Mouse (Mus musculus): Measurements from ENCODE around the gene Gpr171. TPM values are rescaled to one million over a fixed set of nuclear protein-coding genes. Genes with fewer than 3 reads are reported as not detected.
"Not testable (repeated sequence)": the region's sequence is repeated elsewhere in the genome, so short reads cannot be mapped to it uniquely, and the experiment has no call there.

The Gpr171 gene
- 0.82 and 1.2 TPM in 2 replicates for polyA plus RNA-seq (2015; fragmentation: Nextera tagmentation; extraction: Ambion mirVana)

GRCm38 (mm10) chr3:59101218-59101986 lies at the start of gene Gpr171:
Gene Gpr171 (minus strand): TSS chr3:59101821.
- H3K4me2 ChIP-seq (replicated peaks), result no peak within 1 kb of the TSS
- ATAC-seq, result no peak
- H3K9me3 ChIP-seq, result no peaks in the 10 kb centered on the region
- no peaks in the 10 kb centered on the region for H3K36me3 ChIP-seq
- H3K4me3 ChIP-seq (replicated peaks), result no peak within 1 kb of the TSS
- H3K27me3 ChIP-seq, result no peaks in the 10 kb centered on the region
- no peak within 1 kb of the TSS for H3K9ac ChIP-seq (replicated peaks)
- 88% methylated on average over 6 of the region's 6 CpGs for WGBS
- no peak within 1 kb of the TSS for H3K27ac ChIP-seq
- H3K4me1 ChIP-seq (replicated peaks), result no peaks in the 10 kb centered on the region

GRCm38 (mm10) chr3:59150624-59151023 lies 49.0 kb upstream of the Gpr171 start:
- no peak overlapping the region for H3K4me2 ChIP-seq (replicated peaks)
- 93% methylated on average over 2 of the region's 2 CpGs for WGBS
- no peak overlapping the region for H3K9ac ChIP-seq (replicated peaks)
- ATAC-seq, result no peak
- no peak overlapping the region for H3K4me3 ChIP-seq (replicated peaks)
- H3K36me3 ChIP-seq, result no peaks in the 10 kb centered on the region
- no peak overlapping the region for H3K27ac ChIP-seq
- H3K4me1 ChIP-seq (replicated peaks), result no peaks in the 10 kb centered on the region
- H3K27me3 ChIP-seq, result no peaks in the 10 kb centered on the region
- no peaks in the 10 kb centered on the region for H3K9me3 ChIP-seq

- no peak overlapping the region for H3K9ac ChIP-seq (replicated peaks)
Measured at GRCm38 (mm10) chr3:59149646-59150045, 48.0 kb upstream of the Gpr171 start.

GRCm38 (mm10) chr3:59145194-59145593 lies 43.6 kb upstream of the Gpr171 start:
- H3K27me3 ChIP-seq, result no peaks in the 10 kb centered on the region
- no peaks in the 10 kb centered on the region for H3K9me3 ChIP-seq
- H3K27ac ChIP-seq, result no peak overlapping the region
- H3K36me3 ChIP-seq, result no peaks in the 10 kb centered on the region
- H3K4me3 ChIP-seq (replicated peaks), result no peak overlapping the region
- no peaks in the 10 kb centered on the region for H3K4me1 ChIP-seq (replicated peaks)
- no peak for ATAC-seq
- 86% methylated on average over 5 of the region's 5 CpGs for WGBS
- H3K4me2 ChIP-seq (replicated peaks), result no peak overlapping the region
- no peak overlapping the region for H3K9ac ChIP-seq (replicated peaks)

More at GRCm38 (mm10) chr3:59149646-59150045, 48.0 kb upstream of the Gpr171 start:
- H3K9me3 ChIP-seq, result no peaks in the 10 kb centered on the region
- no peak overlapping the region for H3K27ac ChIP-seq
- no peaks in the 10 kb centered on the region for H3K27me3 ChIP-seq
- no peak for ATAC-seq
- H3K4me1 ChIP-seq (replicated peaks), result no peaks in the 10 kb centered on the region
- no peak overlapping the region for H3K4me2 ChIP-seq (replicated peaks)
- H3K4me3 ChIP-seq (replicated peaks), result no peak overlapping the region
- H3K36me3 ChIP-seq, result no peaks in the 10 kb centered on the region

- H3K4me3 ChIP-seq (replicated peaks), result no peak overlapping the region
- no peaks in the 10 kb centered on the region for H3K36me3 ChIP-seq
- H3K4me1 ChIP-seq (replicated peaks), result no peaks in the 10 kb centered on the region
- no peak overlapping the region for H3K4me2 ChIP-seq (replicated peaks)
- no peaks in the 10 kb centered on the region for H3K9me3 ChIP-seq
- no peak for ATAC-seq
- H3K27ac ChIP-seq, result no peak overlapping the region
- 85% methylated on average over 8 of the region's 8 CpGs for WGBS
- no peaks in the 10 kb centered on the region for H3K27me3 ChIP-seq
- H3K9ac ChIP-seq (replicated peaks), result no peak overlapping the region
Measured at GRCm38 (mm10) chr3:59141507-59142305, 40.1 kb upstream of the Gpr171 start.

- not testable (repeated sequence) for H3K4me2 ChIP-seq (replicated peaks); ATAC-seq; H3K36me3 ChIP-seq; H3K4me1 ChIP-seq (replicated peaks); H3K27me3 ChIP-seq; H3K4me3 ChIP-seq (replicated peaks); H3K9ac ChIP-seq (replicated peaks); H3K27ac ChIP-seq; H3K9me3 ChIP-seq
- 96% methylated on average over 4 of the region's 4 CpGs for WGBS
Measured at GRCm38 (mm10) chr3:59140941-59141340, 39.3 kb upstream of the Gpr171 start.

GRCm38 (mm10) chr3:59140115-59140514 lies 38.5 kb upstream of the Gpr171 start:
- Histone ChIP-seq H3K36me3 (no peaks in the 10 kb centered on the region), H3K27ac (no peak overlapping the region), H3K4me1 (replicated peaks) (no peaks in the 10 kb centered on the region), H3K4me3 (replicated peaks) (no peak overlapping the region), H3K4me2 (replicated peaks) (no peak overlapping the region), H3K9ac (replicated peaks) (no peak overlapping the region), H3K9me3 (no peaks in the 10 kb centered on the region), H3K27me3 (no peaks in the 10 kb centered on the region)
- no peak for ATAC-seq
- 90% methylated on average over 2 of the region's 2 CpGs for WGBS

GRCm38 (mm10) chr3:59139651-59140051 lies 38.0 kb upstream of the Gpr171 start:
- Histone ChIP-seq H3K27ac (no peak overlapping the region), H3K9ac (replicated peaks) (no peak overlapping the region), H3K36me3 (no peaks in the 10 kb centered on the region), H3K9me3 (no peaks in the 10 kb centered on the region), H3K4me3 (replicated peaks) (no peak overlapping the region), H3K4me2 (replicated peaks) (no peak overlapping the region), H3K4me1 (replicated peaks) (no peaks in the 10 kb centered on the region), H3K27me3 (no peaks in the 10 kb centered on the region)
- no peak for ATAC-seq

GRCm38 (mm10) chr3:59138946-59139468 lies 37.4 kb upstream of the Gpr171 start:
- ATAC-seq, result no peak
- no peak overlapping the region for H3K27ac ChIP-seq
- no peaks in the 10 kb centered on the region for H3K4me1 ChIP-seq (replicated peaks)
- no peak overlapping the region for H3K4me2 ChIP-seq (replicated peaks)
- H3K27me3 ChIP-seq, result no peaks in the 10 kb centered on the region
- H3K36me3 ChIP-seq, result no peaks in the 10 kb centered on the region
- H3K4me3 ChIP-seq (replicated peaks), result no peak overlapping the region
- no peaks in the 10 kb centered on the region for H3K9me3 ChIP-seq
- 79% methylated on average over 12 of the region's 12 CpGs for WGBS
- no peak overlapping the region for H3K9ac ChIP-seq (replicated peaks)

GRCm38 (mm10) chr3:59135911-59136653 lies 34.5 kb upstream of the Gpr171 start:
- H3K4me3 ChIP-seq (replicated peaks), result no peak overlapping the region
- no peak overlapping the region for H3K27ac ChIP-seq
- H3K27me3 ChIP-seq, result no peaks in the 10 kb centered on the region
- 75% methylated on average over 5 of the region's 5 CpGs for WGBS
- H3K36me3 ChIP-seq, result no peaks in the 10 kb centered on the region
- ATAC-seq, result no peak
- H3K4me1 ChIP-seq (replicated peaks), result no peaks in the 10 kb centered on the region
- H3K9ac ChIP-seq (replicated peaks), result no peak overlapping the region
- H3K9me3 ChIP-seq, result no peaks in the 10 kb centered on the region
- H3K4me2 ChIP-seq (replicated peaks), result no peak overlapping the region

- Histone ChIP-seq H3K4me1 (replicated peaks) (no peaks in the 10 kb centered on the region), H3K4me2 (replicated peaks) (no peak overlapping the region), H3K4me3 (replicated peaks) (no peak overlapping the region), H3K36me3 (no peaks in the 10 kb centered on the region), H3K9ac (replicated peaks) (no peak overlapping the region), H3K27ac (no peak overlapping the region), H3K27me3 (no peaks in the 10 kb centered on the region), H3K9me3 (no peaks in the 10 kb centered on the region)
- 96% methylated on average over 5 of the region's 5 CpGs for WGBS
- no peak for ATAC-seq
Measured at GRCm38 (mm10) chr3:59133189-59133588, 31.6 kb upstream of the Gpr171 start.

GRCm38 (mm10) chr3:59131966-59132365 lies 30.3 kb upstream of the Gpr171 start:
- Histone ChIP-seq H3K27me3 (no peaks in the 10 kb centered on the region), H3K9me3 (no peaks in the 10 kb centered on the region), H3K4me1 (replicated peaks) (no peaks in the 10 kb centered on the region), H3K36me3 (no peaks in the 10 kb centered on the region), H3K4me3 (replicated peaks) (no peak overlapping the region), H3K4me2 (replicated peaks) (no peak overlapping the region), H3K27ac (no peak overlapping the region), H3K9ac (replicated peaks) (no peak overlapping the region)
- WGBS, result 94% methylated on average over 4 of the region's 4 CpGs
- no peak for ATAC-seq
